Mouse (Mus musculus) liver, postnatal 0 days (tissue): ENCODE measurements at regions not wholly inside any gene's neighbourhood (a gene's known extent, or its start where the extent isn't known, plus 50 kb on each side); places are given as distances from the start of the nearest gene placed in this dataset.
"Not testable (repeated sequence)": the region's sequence is repeated elsewhere in the genome, so short reads cannot be mapped to it uniquely, and the experiment has no call there.

Source experiments
- ATAC-seq: fragments of 200-750 bp; cut with Nextera tagmentation; 2 replicates; pipeline ENCODE4 v1.8.0; 2017; ENCODE audit warnings: mild to moderate bottlenecking, moderate library complexity
- DNase-seq: peaks from one replicate; pipeline ENCODE4 v3.0.0-alpha.2; 2016
- H3K27ac ChIP-seq: fragments of 300-500 bp; sonication (generic); 2 replicates; pipeline ENCODE4 v1.5.1; 2014; ENCODE audit warnings: antibody characterized with exemption, moderate library complexity, mild to moderate bottlenecking, low read depth
- H3K27me3 ChIP-seq: fragments of 300-500 bp; sonication (generic); 2 replicates; pipeline ENCODE4 v1.6.1; 2014; ENCODE audit warnings: low read length, control low read depth, mixed read lengths; ENCODE audit not compliant: insufficient read depth
- H3K36me3 ChIP-seq: fragments of 300-500 bp; sonication (generic); replicated peaks from 2 replicates; pipeline ENCODE4 v1.6.1; 2014; ENCODE audit warnings: mild to moderate bottlenecking, control low read depth, low read length, moderate library complexity, mixed read lengths; ENCODE audit not compliant: insufficient read depth
- H3K4me1 ChIP-seq: fragments of 300-500 bp; sonication (generic); 2 replicates; pipeline ENCODE4 v1.6.1; 2014; ENCODE audit warnings: antibody characterized with exemption, mild to moderate bottlenecking, control low read depth; ENCODE audit not compliant: insufficient read depth
- H3K4me2 ChIP-seq: fragments of 300-500 bp; sonication (generic); 2 replicates; pipeline ENCODE4 v1.6.1; 2014; ENCODE audit warnings: low read depth, mild to moderate bottlenecking, low read length, moderate library complexity, mixed read lengths
- H3K4me3 ChIP-seq: fragments of 300-500 bp; sonication (generic); 2 replicates; pipeline ENCODE4 v1.5.1; 2014; ENCODE audit warnings: low read depth, low read length
- H3K9ac ChIP-seq: fragments of 300-500 bp; sonication (generic); replicated peaks from 2 replicates; pipeline ENCODE4 v1.6.1; 2014; ENCODE audit warnings: mild to moderate bottlenecking, moderate library complexity
- H3K9me3 ChIP-seq: fragments of 300-500 bp; sonication (generic); 2 replicates; pipeline ENCODE4 v1.6.1; 2016; ENCODE audit warnings: mild to moderate bottlenecking, control low read depth, low read length, mixed read lengths
- CTCF ChIP-seq: sonication (generic); IDR thresholded peaks from 2 replicates; pipeline ENCODE4 v1.5.1; 2016; ENCODE audit warnings: antibody characterized with exemption, low read depth
- EP300 ChIP-seq: IDR thresholded peaks from 2 replicates; pipeline ENCODE4 v1.6.1; 2016; ENCODE audit warnings: antibody characterized with exemption, low read depth, mild to moderate bottlenecking
- WGBS: fragments of 180-500 bp; shearing (Covaris S2); extraction: QIAGEN DNeasy Blood & Tissue Kit; methylation state at CpG from one replicate; pipeline ENCODE4 v1.1.7; 2014; ENCODE audit not compliant: insufficient replicate concordance; 5-methylcytosine and 5-hydroxymethylcytosine counted together

DNA sequence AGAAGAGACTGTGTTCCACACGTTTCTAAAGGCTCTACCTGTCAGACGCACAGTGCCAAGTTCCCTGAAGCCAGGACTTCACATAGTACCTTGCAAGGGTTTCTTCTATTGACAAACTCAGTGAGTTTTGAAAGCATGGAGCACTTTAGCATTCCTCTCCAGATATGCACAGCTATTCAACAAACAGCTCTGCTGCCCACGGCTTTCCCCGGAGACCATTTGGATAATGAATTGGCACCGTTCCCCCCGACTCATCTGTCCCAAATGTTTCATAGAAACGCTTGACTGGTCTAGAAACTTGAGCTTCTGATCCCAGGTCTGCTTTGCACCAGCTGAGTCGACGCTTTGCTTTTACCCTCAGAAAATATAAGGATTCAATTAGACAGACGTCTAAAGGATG lies 162.2 kb upstream of the St6galnac5 start:
- Histone ChIP-seq H3K36me3 (no peaks in the 10 kb centered on the region), H3K27me3 (no peaks in the 10 kb centered on the region), H3K9me3 (no peaks in the 10 kb centered on the region), H3K4me1 (no peaks in the 10 kb centered on the region), H3K9ac (no peak overlapping the region), H3K4me2 (no peak overlapping the region), H3K27ac (no peak overlapping the region), H3K4me3 (no peak overlapping the region)
- TF ChIP-seq CTCF = no peak
- TF ChIP-seq EP300 = no peak
- 77% methylated on average over 10 of the region's 10 CpGs for WGBS
- ATAC-seq (no peak), DNase-seq (no peak)

DNA sequence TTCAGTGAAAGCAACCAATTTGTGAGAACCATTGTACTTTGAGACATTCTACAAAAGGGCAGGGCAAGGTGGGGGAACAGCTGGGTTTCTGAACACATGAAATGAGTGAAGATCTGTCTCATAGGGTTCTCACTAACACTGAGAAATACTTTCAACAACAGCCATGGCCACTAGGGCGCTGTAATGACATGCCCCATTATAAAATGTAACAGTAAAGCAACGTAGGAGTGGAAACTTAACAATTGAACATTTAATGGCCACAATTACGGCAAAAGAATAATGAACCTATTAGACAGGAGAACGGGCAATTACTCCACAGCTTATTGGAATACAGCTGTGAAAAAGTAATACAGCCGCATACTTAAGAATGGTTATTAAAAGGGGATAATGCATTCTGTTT lies 158.9 kb upstream of the St6galnac5 start:
- H3K27ac ChIP-seq = no peak overlapping the region
- no peak for ATAC-seq
- DNase-seq = no peak
- H3K4me1 ChIP-seq = no peaks in the 10 kb centered on the region
- no peaks in the 10 kb centered on the region for H3K27me3 ChIP-seq
- H3K4me2 ChIP-seq = no peak overlapping the region
- no peaks in the 10 kb centered on the region for H3K9me3 ChIP-seq
- TF ChIP-seq EP300 (no peak), CTCF (no peak)
- H3K36me3 ChIP-seq = no peaks in the 10 kb centered on the region
- no peak overlapping the region for H3K4me3 ChIP-seq
- no peak overlapping the region for H3K9ac ChIP-seq
- WGBS = 86% methylated on average over 5 of the region's 5 CpGs

DNA sequence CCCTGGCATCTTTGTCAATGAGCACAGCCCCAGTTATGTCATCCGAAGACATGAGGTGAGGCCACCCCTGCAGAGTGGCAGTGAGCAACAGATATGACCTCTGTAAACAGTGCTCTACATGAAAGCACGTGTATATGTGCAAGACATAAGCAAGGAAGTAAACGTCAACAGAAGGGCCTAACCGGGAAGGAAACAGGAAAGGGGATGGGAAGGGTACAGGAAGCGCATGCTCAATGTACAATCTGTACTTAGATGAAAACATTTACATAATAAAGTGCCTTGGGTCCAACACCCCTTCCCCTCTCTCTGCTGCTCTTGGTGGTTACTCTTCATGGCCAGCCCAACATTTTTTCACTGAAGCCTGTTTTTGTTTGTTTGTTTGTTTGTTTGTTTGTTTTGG lies 143.3 kb upstream of the St6galnac5 start:
- no peaks in the 10 kb centered on the region for H3K27me3 ChIP-seq
- H3K4me3 ChIP-seq = no peak overlapping the region
- no peaks in the 10 kb centered on the region for H3K36me3 ChIP-seq
- H3K27ac ChIP-seq = no peak overlapping the region
- TF ChIP-seq EP300 = no peak
- TF ChIP-seq CTCF = no peak
- no peak overlapping the region for H3K9ac ChIP-seq
- ATAC-seq (no peak), DNase-seq (no peak)
- no peak overlapping the region for H3K4me2 ChIP-seq
- WGBS = 48% methylated on average over 5 of the region's 5 CpGs
- no peaks in the 10 kb centered on the region for H3K9me3 ChIP-seq
- no peaks in the 10 kb centered on the region for H3K4me1 ChIP-seq

DNA sequence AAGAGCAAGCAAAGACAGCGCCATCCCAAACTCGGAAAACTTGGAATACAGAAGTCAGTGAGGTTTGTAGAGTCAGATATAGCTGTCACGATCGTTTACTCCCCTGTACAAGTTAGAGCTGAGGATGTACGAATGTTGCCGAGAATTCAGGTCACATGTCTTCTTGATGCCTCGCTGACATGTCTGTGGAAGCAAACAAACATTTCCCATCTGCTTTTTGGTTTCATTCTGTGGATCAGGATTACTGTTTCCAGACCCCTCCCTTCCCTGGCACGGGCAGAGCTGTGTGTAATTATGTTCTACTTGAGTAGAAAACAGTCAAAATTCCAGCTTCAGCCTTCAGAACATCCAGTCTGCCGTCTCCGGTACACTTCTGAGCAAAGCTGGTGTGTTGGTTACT lies 139.9 kb upstream of the St6galnac5 start:
- DNase-seq (no peak), ATAC-seq (no peak)
- Histone ChIP-seq H3K4me3 (no peak overlapping the region), H3K36me3 (no peaks in the 10 kb centered on the region), H3K4me2 (no peak overlapping the region), H3K27me3 (no peaks in the 10 kb centered on the region), H3K9me3 (no peaks in the 10 kb centered on the region), H3K27ac (no peak overlapping the region), H3K9ac (no peak overlapping the region), H3K4me1 (0 out of 2 replicates have a peak, but pooled peaks cover 5% of the 10 kb centered on the region)
- WGBS = 78% methylated on average over 10 of the region's 10 CpGs
- TF ChIP-seq EP300 (no peak), CTCF (no peak)

DNA sequence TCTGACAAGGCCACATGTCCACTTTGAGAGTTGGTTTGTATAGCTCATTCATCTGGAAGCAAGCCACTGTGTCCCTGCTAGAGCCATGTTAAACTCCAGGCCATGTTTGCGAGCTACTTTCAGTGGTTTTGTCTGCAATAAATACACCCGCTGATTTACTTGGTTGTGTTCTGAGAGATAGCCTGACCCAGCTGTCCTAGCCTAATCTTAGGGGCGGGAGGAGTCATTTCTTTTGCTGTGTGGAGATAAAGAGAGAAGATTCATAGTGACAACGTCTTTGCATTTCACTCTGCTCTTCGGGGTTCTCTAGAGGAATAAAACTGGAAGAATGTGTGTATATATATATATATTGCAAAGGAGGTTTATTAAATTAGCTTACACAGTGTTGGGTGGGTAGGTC lies 137.1 kb upstream of the St6galnac5 start:
- peak; percentile 38; the same call in 1 of the 2 replicates for ATAC-seq
- WGBS = 51% methylated on average over 5 of the region's 5 CpGs

DNA sequence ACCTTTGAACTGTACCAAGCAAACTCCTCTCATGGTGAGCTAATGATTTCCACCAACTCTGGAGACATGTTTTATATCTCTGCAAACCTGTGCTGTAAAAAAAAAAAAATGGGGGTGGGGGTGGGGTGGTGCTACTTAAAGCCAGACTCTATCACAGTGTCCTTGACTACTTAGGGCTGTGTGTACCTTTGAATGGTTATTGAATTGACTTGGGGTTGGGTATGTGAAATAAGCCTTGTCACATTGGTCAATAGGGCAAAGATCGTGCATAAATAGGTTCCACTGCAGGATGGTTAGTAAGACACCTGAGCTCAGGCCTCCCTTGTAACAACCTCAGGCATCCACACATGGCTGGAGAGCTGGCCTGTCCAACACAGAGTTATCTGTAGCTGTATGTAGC lies 136.6 kb upstream of the St6galnac5 start:
- Histone ChIP-seq H3K9ac (no peak overlapping the region), H3K4me3 (no peak overlapping the region), H3K4me1 (0 out of 2 replicates have a peak, but pooled peaks cover 5% of the 10 kb centered on the region), H3K36me3 (no peaks in the 10 kb centered on the region), H3K9me3 (no peaks in the 10 kb centered on the region), H3K4me2 (no peak overlapping the region), H3K27me3 (no peaks in the 10 kb centered on the region), H3K27ac (no peak overlapping the region)
- TF ChIP-seq CTCF = no peak
- peak; percentile 33; the same call in 1 of the 2 replicates for TF ChIP-seq EP300
- 70% methylated on average over 1 of the region's 1 CpGs for WGBS
- ATAC-seq = peak; percentile 89
- DNase-seq = no peak

More for the DNA sequence above, 137.1 kb upstream of the St6galnac5 start:
- Histone ChIP-seq H3K36me3 (no peaks in the 10 kb centered on the region), H3K27me3 (no peaks in the 10 kb centered on the region), H3K4me1 (0 out of 2 replicates have a peak, but pooled peaks cover 5% of the 10 kb centered on the region), H3K27ac (no peak overlapping the region), H3K9me3 (no peaks in the 10 kb centered on the region), H3K9ac (no peak overlapping the region), H3K4me3 (no peak overlapping the region), H3K4me2 (no peak overlapping the region)
- no peak for DNase-seq
- TF ChIP-seq EP300 = no peak
- TF ChIP-seq CTCF = no peak

DNA sequence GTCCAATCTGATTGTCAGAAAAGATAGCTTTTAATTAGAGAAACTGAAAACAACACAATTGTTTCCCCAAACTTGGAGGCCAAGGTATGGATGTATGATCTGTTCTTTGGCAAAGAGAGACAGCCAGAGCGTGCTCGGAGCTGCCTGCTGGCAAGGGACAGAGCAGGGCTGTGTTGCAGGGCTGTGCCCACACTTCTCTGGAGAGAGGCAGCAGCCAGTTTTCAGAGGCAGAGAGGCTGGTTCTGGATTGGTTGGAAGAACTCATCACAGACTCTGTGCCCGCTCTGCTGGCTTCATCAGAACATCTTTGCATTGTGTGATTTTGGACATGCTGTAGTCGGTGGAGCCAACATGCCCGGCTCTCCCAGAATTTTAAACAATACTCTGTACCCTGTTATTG lies 123.5 kb upstream of the St6galnac5 start:
- no peak overlapping the region for H3K4me2 ChIP-seq
- H3K27me3 ChIP-seq = no peaks in the 10 kb centered on the region
- TF ChIP-seq EP300 (no peak), CTCF (no peak)
- no peaks in the 10 kb centered on the region for H3K9me3 ChIP-seq
- no peak for DNase-seq
- no peak overlapping the region for H3K27ac ChIP-seq
- 79% methylated on average over 5 of the region's 5 CpGs for WGBS
- no peak overlapping the region for H3K9ac ChIP-seq
- ATAC-seq = no peak
- H3K4me3 ChIP-seq = no peak overlapping the region
- no peaks in the 10 kb centered on the region for H3K36me3 ChIP-seq
- no peaks in the 10 kb centered on the region for H3K4me1 ChIP-seq

DNA sequence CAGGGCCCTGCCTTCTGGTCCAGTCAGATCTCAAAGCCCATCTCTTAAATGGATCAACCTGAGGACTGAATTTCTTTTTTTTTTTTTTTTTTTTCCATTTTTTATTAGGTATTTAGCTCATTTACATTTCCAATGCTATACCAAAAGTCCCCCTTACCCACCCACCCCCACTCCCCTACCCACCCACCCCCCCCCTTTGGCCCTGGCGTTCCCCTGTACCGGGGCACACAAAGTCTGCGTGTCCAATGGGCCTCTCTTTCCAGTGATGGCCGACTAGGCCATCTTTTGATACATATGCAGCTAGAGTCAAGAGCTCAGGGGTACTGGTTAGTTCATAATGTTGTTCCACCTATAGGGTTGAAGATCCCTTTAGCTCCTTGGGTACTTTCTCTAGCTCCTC lies 108.5 kb upstream of the St6galnac5 start:
- WGBS = 83% methylated on average over 4 of the region's 4 CpGs
- H3K36me3 ChIP-seq, ATAC-seq: not testable (repeated sequence)

More for the DNA sequence above, 108.5 kb upstream of the St6galnac5 start:
- H3K27ac ChIP-seq, H3K27me3 ChIP-seq, H3K9ac ChIP-seq, H3K9me3 ChIP-seq, H3K4me1 ChIP-seq, DNase-seq, H3K4me2 ChIP-seq, H3K4me3 ChIP-seq: not testable (repeated sequence)
